Comparison of ENCODE assay signal across 17 mouse cellular contexts in the genomic region with DNA sequence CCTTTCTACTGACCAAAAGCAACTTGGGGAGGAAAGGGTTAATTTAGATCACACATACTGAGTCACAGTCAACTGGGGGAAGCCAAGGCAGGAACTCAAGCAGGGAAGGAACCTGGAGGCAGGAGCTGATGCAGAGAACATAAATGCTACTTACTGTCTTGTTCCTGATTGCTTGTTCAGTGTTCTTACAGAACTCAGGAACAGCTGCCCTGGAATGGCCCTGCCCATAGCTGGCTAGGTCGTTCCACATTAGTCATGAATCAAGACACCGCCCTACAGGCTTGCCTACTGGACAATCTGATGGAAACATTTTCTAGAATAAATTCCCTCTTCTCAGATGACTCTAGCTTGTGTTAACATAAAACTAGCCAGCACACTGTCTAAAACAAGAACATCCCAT. TPM values are rescaled to one million over a fixed set of nuclear protein-coding genes. Genes with fewer than 3 reads are reported as not detected.
A peak's percentile ranks its signal among the peaks of the same experiment; 100 is the strongest.
DNase-seq lines count a peak whose midpoint lies in the region; ATAC-seq and TF ChIP-seq lines count a peak whose summit lies in the region.
"Had no signal": no experiment of that assay in that cellular context is flagged by ENCODE, and none has a peak within 500 bp of the region (broad histone marks: within the 10 kb centered on the region; RNA-seq: fewer than 3 reads in every experiment).

No protein-coding gene starts in this region.

- no peak overlapping the region for H3K9ac ChIP-seq in lung, postnatal 0 days (replicated peaks; ENCODE audit: low read depth)
- H3K9ac ChIP-seq: limb, embryonic 12.5 days; liver, embryonic 14.5 days; midbrain, embryonic 12.5 days; neural tube, embryonic 13.5 days had no signal

- 60% methylated on average over 2 of the region's 2 CpGs for WGBS in lung, postnatal 0 days
- 20% methylated on average over 2 of the region's 2 CpGs for WGBS in large intestine, adult 2 months

- intact Hi-C loops in left cerebral cortex, postnatal 14 days (cut with DNase I) = no loop called here

- no peak overlapping the region for H3K4me2 ChIP-seq in lung, postnatal 0 days (replicated peaks; ENCODE audit: low read depth, low read length)
- H3K4me2 ChIP-seq: limb, embryonic 12.5 days; midbrain, embryonic 12.5 days; neural tube, embryonic 13.5 days had no signal

- H3K36me3 ChIP-seq in lung, postnatal 0 days (ENCODE audit: insufficient read depth, low read length) = no peaks in the 10 kb centered on the region

- peak; percentile 56 to 75 for DNase-seq in adrenal gland, adult (ENCODE audit: inconsistent age in 2 of 2, low spot score in 1 of 2)
- no peak for DNase-seq in adrenal gland, postnatal 25 days
- peak; percentile 40 for DNase-seq in lung, postnatal 0 days (ENCODE audit: low spot score)
- DNase-seq in lung, adult 18-20 months = no peak
- DNase-seq in large intestine, adult 2 months (ENCODE audit: low read depth, low spot score) = peak; percentile 18
- DNase-seq in left cerebral cortex, postnatal 14 days (ENCODE audit: low spot score in 2 of 2) = no peak
- DNase-seq in retina, postnatal 1 day = no peak
- no peak for DNase-seq in left cerebral cortex, adult 11 months (ENCODE audit: low spot score)
- DNase-seq: cerebellum, adult 8-10 months; kidney, adult 8-10 months; kidney, postnatal 25 days; right cerebral cortex, postnatal 14 days had no signal

- no peak overlapping the region for H3K4me3 ChIP-seq in lung, postnatal 0 days (ENCODE audit: low read depth, low read length)
- H3K4me3 ChIP-seq: heart, embryonic 10.5 days; limb, embryonic 12.5 days; midbrain, embryonic 12.5 days; neural tube, embryonic 13.5 days had no signal

- no peak for ATAC-seq in lung, postnatal 0 days

- TF ChIP-seq CTCF in lung, postnatal 0 days (IDR thresholded peaks at IDR 0.05) = no peak

- H3K27ac ChIP-seq in lung, postnatal 0 days (ENCODE audit: low read length) = no peak overlapping the region
- H3K27ac ChIP-seq: heart, embryonic 10.5 days; limb, embryonic 12.5 days; liver, embryonic 14.5 days; midbrain, embryonic 12.5 days; neural tube, embryonic 13.5 days had no signal

- TF ChIP-seq EP300 in lung, postnatal 0 days (IDR thresholded peaks at IDR 0.05) = no peak

- H3K4me1 ChIP-seq in lung, postnatal 0 days (ENCODE audit: insufficient read depth, low read depth, low read length) = peaks cover 4% of the 10 kb centered on the region; the same call in 1 of the 2 replicates

- H3K9me3 ChIP-seq in lung, postnatal 0 days (ENCODE audit: low read length) = no peaks in the 10 kb centered on the region
- H3K9me3 ChIP-seq: heart, embryonic 10.5 days; limb, embryonic 12.5 days; midbrain, embryonic 12.5 days; neural tube, embryonic 13.5 days had no signal

- no peaks in the 10 kb centered on the region for H3K27me3 ChIP-seq in lung, postnatal 0 days (replicated peaks; ENCODE audit: insufficient read depth, low read length)
- H3K27me3 ChIP-seq: limb, embryonic 12.5 days; midbrain, embryonic 12.5 days; neural tube, embryonic 13.5 days had no signal

RNA-seq across cellular contexts. Expression of a gene that starts 6.0 kb away (rescaled TPM):
- 39.8 and 45.0 TPM in 2 replicates for total RNA-seq in adrenal gland, postnatal 25 days (2021)
- 14.5 and 15.2 TPM in 2 replicates for polyA plus RNA-seq in lung, postnatal 0 days (2015; fragmentation: Nextera tagmentation; extraction: Ambion mirVana)
- polyA plus RNA-seq in large intestine, adult 2 months (2012; rRNA removed) = 9.7 and 9.8 TPM in 2 replicates
- total RNA-seq in left cerebral cortex, postnatal 14 days (2021) = 10 to 100 TPM; 22.3 to 27.6 TPM

RNA-seq across cellular contexts. Expression of a gene that starts 7.1 kb away (rescaled TPM):
- total RNA-seq in adrenal gland, postnatal 25 days (2021) = 167 and 175 TPM in 2 replicates
- polyA plus RNA-seq in lung, postnatal 0 days (2015; fragmentation: Nextera tagmentation; extraction: Ambion mirVana) = 72.4 and 77.3 TPM in 2 replicates
- 230 and 253 TPM in 2 replicates for polyA plus RNA-seq in large intestine, adult 2 months (2012; rRNA removed)
- 10 to 100 TPM; 42.9 to 49.3 TPM for total RNA-seq in left cerebral cortex, postnatal 14 days (2021)

RNA-seq across cellular contexts. Expression of a gene that starts 34.7 kb away (rescaled TPM):
- total RNA-seq in adrenal gland, postnatal 25 days (2021) = 25.6 and 28.6 TPM in 2 replicates
- polyA plus RNA-seq in lung, postnatal 0 days (2015; fragmentation: Nextera tagmentation; extraction: Ambion mirVana) = 22.7 and 22.9 TPM in 2 replicates
- 27.3 and 34.5 TPM in 2 replicates for polyA plus RNA-seq in large intestine, adult 2 months (2012; rRNA removed)
- total RNA-seq in left cerebral cortex, postnatal 14 days (2021) = 10 to 100 TPM; 40.4 to 43.8 TPM

RNA-seq across cellular contexts. Expression of a gene that starts 43.0 kb away (rescaled TPM):
- total RNA-seq in adrenal gland, postnatal 25 days (2021) = 13.2 and 13.7 TPM in 2 replicates
- polyA plus RNA-seq in lung, postnatal 0 days (2015; fragmentation: Nextera tagmentation; extraction: Ambion mirVana) = 6.1 and 6.7 TPM in 2 replicates
- polyA plus RNA-seq in large intestine, adult 2 months (2012; rRNA removed) = 5.8 and 6.3 TPM in 2 replicates
- 1 to 10 TPM; 3.4 to 3.9 TPM for total RNA-seq in left cerebral cortex, postnatal 14 days (2021)

RNA-seq across cellular contexts. Expression of a gene that starts 43.1 kb away (rescaled TPM):
- 27.0 and 27.5 TPM in 2 replicates for total RNA-seq in adrenal gland, postnatal 25 days (2021)
- polyA plus RNA-seq in lung, postnatal 0 days (2015; fragmentation: Nextera tagmentation; extraction: Ambion mirVana) = 2.5 and 3.0 TPM in 2 replicates
- 5.8 and 9.8 TPM in 2 replicates for polyA plus RNA-seq in large intestine, adult 2 months (2012; rRNA removed)
- total RNA-seq in left cerebral cortex, postnatal 14 days (2021) = 10 to 100 TPM; 25.5 to 26.5 TPM

Comparison
In these comparisons a context has a peak if more than half of its experiments do, and no peak if none do; other contexts are left out.
1. DNase-seq: peak in adrenal gland, adult (2 of 2), lung, postnatal 0 days (single experiment) and large intestine, adult 2 months (single experiment); none in adrenal gland, postnatal 25 days (single experiment), lung, adult 18-20 months (0 of 2), left cerebral cortex, postnatal 14 days (0 of 2), retina, postnatal 1 day (single experiment) and left cerebral cortex, adult 11 months (single experiment).